Mouse (Mus musculus) heart, embryonic 11.5 days (tissue): Measurements from ENCODE around the gene Polr3g. TPM values are rescaled to one million over a fixed set of nuclear protein-coding genes. Genes with fewer than 3 reads are reported as not detected.
"Not testable (repeated sequence)": the region's sequence is repeated elsewhere in the genome, so short reads cannot be mapped to it uniquely, and the experiment has no call there.

Source experiments
- ATAC-seq: fragments of 200-750 bp; cut with Nextera tagmentation; replicated peaks from 2 replicates; pipeline ENCODE4 v1.8.0; 2017; ENCODE audit warnings: moderate library complexity; ENCODE audit not compliant: insufficient number of reproducible peaks, low FRiP score, low TSS enrichment
- H3K27ac ChIP-seq: fragments of 300-500 bp; sonication (generic); 2 replicates; pipeline ENCODE4 v1.5.1; 2014; ENCODE audit warnings: mild to moderate bottlenecking, low read depth, low read length
- H3K27me3 ChIP-seq: fragments of 300-500 bp; sonication (generic); 2 replicates; pipeline ENCODE4 v1.6.1; 2014; ENCODE audit warnings: mild to moderate bottlenecking, low read length, mixed read lengths; ENCODE audit not compliant: control insufficient read depth, insufficient read depth
- H3K36me3 ChIP-seq: fragments of 300-500 bp; sonication (generic); 2 replicates; pipeline ENCODE4 v1.6.1; 2014; ENCODE audit warnings: mild to moderate bottlenecking, low read length, moderate library complexity, mixed read lengths; ENCODE audit not compliant: control insufficient read depth, insufficient read depth
- H3K4me1 ChIP-seq: fragments of 300-500 bp; sonication (generic); 2 replicates; pipeline ENCODE4 v1.6.1; 2014; ENCODE audit warnings: low read length; ENCODE audit not compliant: control insufficient read depth, insufficient read depth
- H3K4me2 ChIP-seq: fragments of 300-500 bp; sonication (generic); 2 replicates; pipeline ENCODE4 v1.6.1; 2014; ENCODE audit warnings: mild to moderate bottlenecking, moderate library complexity
- H3K4me3 ChIP-seq: fragments of 300-500 bp; sonication (generic); 2 replicates; pipeline ENCODE4 v1.5.1; 2014; ENCODE audit warnings: low read depth, low read length
- H3K9ac ChIP-seq: fragments of 300-500 bp; sonication (generic); 2 replicates; pipeline ENCODE4 v1.6.1; 2014; ENCODE audit warnings: mild to moderate bottlenecking, low read depth, low read length, moderate library complexity
- H3K9me3 ChIP-seq: fragments of 300-500 bp; sonication (generic); replicated peaks from 2 replicates; pipeline ENCODE4 v1.6.1; 2016; ENCODE audit warnings: low read length; ENCODE audit not compliant: control insufficient read depth
- WGBS: fragments of 180-500 bp; shearing (Covaris S2); extraction: QIAGEN DNeasy Blood & Tissue Kit; methylation state at CpG from one replicate; pipeline ENCODE4 v1.1.7; 2014; ENCODE audit not compliant: insufficient replicate concordance; 5-methylcytosine and 5-hydroxymethylcytosine counted together
- polyA plus RNA-seq: library from polyadenylated mRNA; unstranded; fragments of >200 nt; fragmentation: Nextera tagmentation; extraction: Ambion mirVana; gene quantifications from 2 replicates; pipeline ENCODE4 v1.2.1, GENCODE M21; 2014

The Polr3g gene
- polyA plus RNA-seq, 1 experiment from 2014 or later: 26.2 TPM

- 58% methylated on average over 5 of the region's 5 CpGs for WGBS
- H3K36me3 ChIP-seq: no peaks in the 10 kb centered on the region
- no peak overlapping the region for H3K4me2 ChIP-seq
- no peaks in the 10 kb centered on the region; the same call in 1 of the 2 replicates for H3K4me1 ChIP-seq
- H3K27me3 ChIP-seq: peaks cover 10% of the 10 kb centered on the region; the same call in 1 of the 2 replicates
- H3K4me3 ChIP-seq: no peak overlapping the region
- no peak overlapping the region for H3K9ac ChIP-seq
- no peak for ATAC-seq
- H3K27ac ChIP-seq: no peak overlapping the region
- no peaks in the 10 kb centered on the region for H3K9me3 ChIP-seq
These were observed 80.2 kb downstream of the Polr3g start for GRCm38 (mm10) chr13:81630566-81630965.

- Histone ChIP-seq H3K4me3 (no peak overlapping the region), H3K9me3 (no peaks in the 10 kb centered on the region), H3K27me3 (peaks cover 8% of the 10 kb centered on the region; the same call in 1 of the 2 replicates), H3K27ac (no peak overlapping the region), H3K36me3 (no peaks in the 10 kb centered on the region), H3K4me2 (no peak overlapping the region), H3K4me1 (no peaks in the 10 kb centered on the region; the same call in 1 of the 2 replicates), H3K9ac (no peak overlapping the region)
- ATAC-seq: no peak
- 66% methylated on average over 3 of the region's 3 CpGs for WGBS
These were observed 81.4 kb downstream of the Polr3g start for GRCm38 (mm10) chr13:81629395-81629794.

GRCm38 (mm10) chr13:81628631-81629190 lies 82.1 kb downstream of the Polr3g start:
- WGBS: 59% methylated on average over 2 of the region's 2 CpGs

GRCm38 (mm10) chr13:81627861-81628260 lies 83.0 kb downstream of the Polr3g start:
- not testable (repeated sequence) for H3K36me3 ChIP-seq, H3K4me3 ChIP-seq, ATAC-seq, H3K9me3 ChIP-seq, H3K9ac ChIP-seq, H3K4me1 ChIP-seq, H3K27me3 ChIP-seq, H3K27ac ChIP-seq, H3K4me2 ChIP-seq
- 32% methylated on average over 1 of the region's 1 CpGs for WGBS

More at GRCm38 (mm10) chr13:81628631-81629190, 82.1 kb downstream of the Polr3g start:
- no peak overlapping the region for H3K4me3 ChIP-seq
- no peak for ATAC-seq
- H3K9me3 ChIP-seq: no peaks in the 10 kb centered on the region
- no peak overlapping the region for H3K27ac ChIP-seq
- peaks cover 5% of the 10 kb centered on the region; the same call in 1 of the 2 replicates for H3K27me3 ChIP-seq
- H3K36me3 ChIP-seq: no peaks in the 10 kb centered on the region
- no peak overlapping the region for H3K9ac ChIP-seq
- no peak overlapping the region for H3K4me2 ChIP-seq
- no peaks in the 10 kb centered on the region; the same call in 1 of the 2 replicates for H3K4me1 ChIP-seq

Other genes starting within 250 kb of the Polr3g start
- 1.1 and 1.8 TPM in 2 replicates for gene Adgrv1, start 77.9 kb downstream of the Polr3g start, polyA plus RNA-seq
- gene Lysmd3, start 53.4 kb downstream of the Polr3g start, polyA plus RNA-seq: 24.6 and 27.3 TPM in 2 replicates
- 6.1 and 6.6 TPM in 2 replicates for gene Mblac2, start 328 bp upstream of the Polr3g start, polyA plus RNA-seq
- 220 and 240 TPM in 2 replicates for gene Cetn3, start 72.1 kb upstream of the Polr3g start, polyA plus RNA-seq